Mouse (Mus musculus): Measurements from ENCODE around the gene Olfr134.
"Not testable (repeated sequence)": the region's sequence is repeated elsewhere in the genome, so short reads cannot be mapped to it uniquely, and the experiment has no call there.

GRCm38 (mm10) chr17:38125371-38125770 lies 45.8 kb upstream of the Olfr134 start:
- not testable (repeated sequence) for TF ChIP-seq CTCF, EP300 (IDR thresholded peaks at IDR 0.05; ENCODE audit: low read depth)
